ENCODE assay signal across 27 mouse cellular contexts in genomic region chr4:49108371-49108770, GRCm38 (mm10). TPM values are rescaled to one million over a fixed set of nuclear protein-coding genes. Genes with fewer than 3 reads are reported as not detected.
A peak's percentile ranks its signal among the peaks of the same experiment; 100 is the strongest.
DNase-seq lines count a peak whose midpoint lies in the region; ATAC-seq and TF ChIP-seq lines count a peak whose summit lies in the region.
"Had no signal": no experiment of that assay in that cellular context is flagged by ENCODE, and none has a peak within 500 bp of the region (broad histone marks: within the 10 kb centered on the region; RNA-seq: fewer than 3 reads in every experiment).

No protein-coding gene starts in this region.

- H3K9me3 ChIP-seq in midbrain, postnatal 0 days (ENCODE audit: low read length) = no peaks in the 10 kb centered on the region
- H3K9me3 ChIP-seq in midbrain, embryonic 16.5 days (replicated peaks; ENCODE audit: control insufficient read depth, low read length, poor library complexity, severe bottlenecking) = no peaks in the 10 kb centered on the region
- H3K9me3 ChIP-seq: embryonic facial prominence, embryonic 15.5 days; forebrain, embryonic 10.5 days; heart, embryonic 13.5 days; intestine, embryonic 15.5 days; limb, embryonic 13.5 days; liver, embryonic 13.5 days; neural tube, embryonic 13.5 days had no signal

- H3K27ac ChIP-seq in midbrain, postnatal 0 days (ENCODE audit: low read depth, low read length) = 0 out of 2 replicates have a peak overlapping the region, but pooled peaks have one; percentile 2
- no peak overlapping the region for H3K27ac ChIP-seq in midbrain, embryonic 16.5 days (ENCODE audit: low read length)
- H3K27ac ChIP-seq: embryonic facial prominence, embryonic 15.5 days; forebrain, embryonic 10.5 days; heart, embryonic 13.5 days; hindbrain, embryonic 14.5 days; intestine, embryonic 15.5 days; limb, embryonic 13.5 days; liver, embryonic 13.5 days; neural tube, embryonic 13.5 days had no signal

- no peak for TF ChIP-seq CTCF in midbrain, postnatal 0 days (IDR thresholded peaks at IDR 0.05)

- no peak overlapping the region for H3K4me3 ChIP-seq in midbrain, postnatal 0 days (ENCODE audit: low read depth, low read length)
- H3K4me3 ChIP-seq in midbrain, embryonic 16.5 days (ENCODE audit: low read depth, low read length) = no peak overlapping the region
- H3K4me3 ChIP-seq: embryonic facial prominence, embryonic 15.5 days; forebrain, embryonic 10.5 days; heart, embryonic 13.5 days; intestine, embryonic 15.5 days; limb, embryonic 13.5 days; liver, embryonic 13.5 days; neural tube, embryonic 13.5 days had no signal

- no peak overlapping the region for H3K4me2 ChIP-seq in midbrain, postnatal 0 days (ENCODE audit: low read depth, low read length, poor library complexity, severe bottlenecking)
- H3K4me2 ChIP-seq in midbrain, embryonic 16.5 days (ENCODE audit: low read length) = no peak overlapping the region
- H3K4me2 ChIP-seq: embryonic facial prominence, embryonic 15.5 days; heart, embryonic 13.5 days; hindbrain, embryonic 14.5 days; intestine, embryonic 15.5 days; limb, embryonic 13.5 days; liver, embryonic 13.5 days; lung, embryonic 14.5 days; neural tube, embryonic 13.5 days had no signal

- 54% methylated on average over 8 of the region's 8 CpGs for WGBS in midbrain, postnatal 0 days
- 54% methylated on average over 8 of the region's 8 CpGs for WGBS in midbrain, embryonic 16.5 days

- H3K36me3 ChIP-seq in midbrain, postnatal 0 days (ENCODE audit: insufficient read depth, low read length) = no peaks in the 10 kb centered on the region
- H3K36me3 ChIP-seq in midbrain, embryonic 16.5 days (ENCODE audit: control insufficient read depth, insufficient read depth, low read length) = no peaks in the 10 kb centered on the region
- H3K36me3 ChIP-seq: embryonic facial prominence, embryonic 15.5 days; forebrain, embryonic 10.5 days; heart, embryonic 13.5 days; intestine, embryonic 15.5 days; limb, embryonic 13.5 days; liver, embryonic 13.5 days; neural tube, embryonic 13.5 days had no signal

- DNase-seq in frontal cortex, postnatal 25 days (ENCODE audit: low spot score in 2 of 2) = no peak
- DNase-seq in midbrain, postnatal 0 days (ENCODE audit: low spot score) = no peak
- DNase-seq in frontal cortex, postnatal 36 days (ENCODE audit: low spot score in 2 of 2) = peak; percentile 19 to 57
- peak; percentile 9 for DNase-seq in right cerebral cortex, postnatal 25 days
- DNase-seq: adrenal gland, postnatal 25 days; cerebellum, adult 2 months; cerebellum, postnatal 36 days; gastrocnemius, postnatal 10 days; heart, adult 11 months; heart, postnatal 36 days; kidney, adult 9 months; liver, embryonic 13.5 days; lung, embryonic 14.5 days; lung, postnatal 36 days had no signal

- peak; percentile 96 for ATAC-seq in frontal cortex, adult (ENCODE audit: low TSS enrichment)
- no peak for ATAC-seq in midbrain, postnatal 0 days (ENCODE audit: low FRiP score)
- no peak for ATAC-seq in midbrain, embryonic 16.5 days
- ATAC-seq in erythroblast, adult 5-6 weeks (replicated peaks; ENCODE audit: low FRiP score, poor library complexity, severe bottlenecking) = no peak
- ATAC-seq: intestine, embryonic 15.5 days had no signal

- H3K9ac ChIP-seq in midbrain, postnatal 0 days (replicated peaks; ENCODE audit: low read length, poor library complexity, severe bottlenecking) = no peak overlapping the region
- no peak overlapping the region for H3K9ac ChIP-seq in midbrain, embryonic 16.5 days (ENCODE audit: low read depth, low read length)
- H3K9ac ChIP-seq: embryonic facial prominence, embryonic 15.5 days; heart, embryonic 13.5 days; hindbrain, embryonic 14.5 days; intestine, embryonic 15.5 days; limb, embryonic 13.5 days; liver, embryonic 13.5 days; lung, embryonic 14.5 days; neural tube, embryonic 13.5 days had no signal

- no peaks in the 10 kb centered on the region for H3K27me3 ChIP-seq in midbrain, postnatal 0 days (ENCODE audit: insufficient read depth, low read length)
- no peaks in the 10 kb centered on the region for H3K27me3 ChIP-seq in midbrain, embryonic 16.5 days (ENCODE audit: control insufficient read depth, insufficient read depth, low read depth, low read length)
- H3K27me3 ChIP-seq: CH12.LX; embryonic facial prominence, embryonic 15.5 days; heart, embryonic 13.5 days; intestine, embryonic 15.5 days; limb, embryonic 13.5 days; liver, embryonic 13.5 days; neural tube, embryonic 13.5 days had no signal

- H3K4me1 ChIP-seq in midbrain, postnatal 0 days (ENCODE audit: insufficient read depth, low read length) = peaks cover 9% of the 10 kb centered on the region
- peaks cover 11% of the 10 kb centered on the region for H3K4me1 ChIP-seq in midbrain, embryonic 16.5 days (ENCODE audit: control insufficient read depth, insufficient read depth, low read length)
- H3K4me1 ChIP-seq: embryonic facial prominence, embryonic 15.5 days; intestine, embryonic 15.5 days; limb, embryonic 13.5 days; liver, embryonic 13.5 days had no signal

RNA-seq across cellular contexts. Expression of gene Plppr1, which starts 49.3 kb away (rescaled TPM):
- 41.0 and 51.6 TPM in 2 replicates for total RNA-seq in midbrain, postnatal 0 days (2014; rRNA removed)
- 54.6 and 55.1 TPM in 2 replicates for polyA plus RNA-seq in midbrain, postnatal 0 days (2015; fragmentation: Nextera tagmentation; extraction: Ambion mirVana)
- 65.9 and 67.1 TPM in 2 replicates for polyA plus RNA-seq in midbrain, embryonic 16.5 days (2015; fragmentation: Nextera tagmentation; extraction: Ambion mirVana)
- total RNA-seq in erythroblast, adult 5-6 weeks (2015; ENCODE audit: low replicate concordance) = not detected in 2 replicates
- total RNA-seq in erythroblast, adult 5-6 weeks (2017; ENCODE audit: low replicate concordance) = 0.28 TPM in 1 of 2 replicates, not detected in the other
- total RNA-seq: CH12.LX; heart, postnatal 36 days; MEL had no signal
- polyA plus RNA-seq: urinary bladder, adult 2 months had no signal

Comparison
In these comparisons a context has a peak if more than half of its experiments do, and no peak if none do; other contexts are left out.
1. DNase-seq: peak in frontal cortex, postnatal 36 days (2 of 2) and right cerebral cortex, postnatal 25 days (single experiment); none in frontal cortex, postnatal 25 days (0 of 2) and midbrain, postnatal 0 days (single experiment).
2. RNA of gene Plppr1, which starts 49.3 kb away (total RNA-seq): 41.0 to 51.6 TPM in midbrain, postnatal 0 days; 0.28 TPM in erythroblast, adult 5-6 weeks; every median in the first group is over 10 times any median in the second.